In the genomic region with DNA sequence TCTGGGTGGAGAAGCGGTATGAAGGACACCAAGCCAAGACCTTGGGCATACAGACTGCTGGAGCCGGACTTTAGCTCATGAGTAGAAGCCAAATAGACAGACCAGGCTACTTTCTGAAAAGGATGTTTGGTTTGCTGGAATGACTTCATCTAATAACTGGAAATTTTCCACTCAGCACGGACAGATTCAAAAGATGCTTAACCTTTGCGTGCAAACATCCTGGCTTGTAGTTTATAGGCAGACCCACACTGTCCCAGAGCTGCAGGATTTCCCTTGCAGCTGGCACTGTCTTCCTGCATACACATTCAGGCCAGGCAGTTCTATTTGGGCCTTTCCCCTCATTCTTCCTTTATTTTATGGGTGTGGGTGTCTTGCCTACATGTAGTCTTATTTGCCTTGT, we compare ENCODE assay signal across 19 mouse cellular contexts. TPM values are rescaled to one million over a fixed set of nuclear protein-coding genes. Genes with fewer than 3 reads are reported as not detected.
DNase-seq lines count a peak whose midpoint lies in the region; ATAC-seq and TF ChIP-seq lines count a peak whose summit lies in the region.
"Had no signal": no experiment of that assay in that cellular context is flagged by ENCODE, and none has a peak within 500 bp of the region (broad histone marks: within the 10 kb centered on the region; RNA-seq: fewer than 3 reads in every experiment).

No protein-coding gene starts in this region.

- peaks cover 2% of the 10 kb centered on the region for H3K4me1 ChIP-seq in heart, embryonic 16.5 days (ENCODE audit: control insufficient read depth, insufficient read depth, low read length)
- no peaks in the 10 kb centered on the region for H3K4me1 ChIP-seq in lung, embryonic 14.5 days (ENCODE audit: insufficient read depth)
- H3K4me1 ChIP-seq in stomach, embryonic 16.5 days (ENCODE audit: control insufficient read depth, insufficient read depth, low read length), result no peaks in the 10 kb centered on the region
- no peaks in the 10 kb centered on the region for H3K4me1 ChIP-seq in intestine, embryonic 15.5 days (replicated peaks)
- H3K4me1 ChIP-seq: embryonic facial prominence, embryonic 15.5 days; neural tube, embryonic 12.5 days had no signal

- H3K27me3 ChIP-seq in heart, embryonic 16.5 days (ENCODE audit: control insufficient read depth, insufficient read depth, low read length), result no peaks in the 10 kb centered on the region
- H3K27me3 ChIP-seq in lung, embryonic 14.5 days (ENCODE audit: insufficient read depth, low read length), result no peaks in the 10 kb centered on the region
- H3K27me3 ChIP-seq in stomach, embryonic 16.5 days (ENCODE audit: control insufficient read depth, insufficient read depth, low read length), result no peaks in the 10 kb centered on the region
- no peaks in the 10 kb centered on the region for H3K27me3 ChIP-seq in intestine, embryonic 15.5 days (replicated peaks)
- H3K27me3 ChIP-seq: CH12.LX; embryonic facial prominence, embryonic 15.5 days; liver, embryonic 15.5 days; neural tube, embryonic 12.5 days had no signal

- no peak for TF ChIP-seq CTCF in lung, embryonic 14.5 days (IDR thresholded peaks at IDR 0.05; ENCODE audit: low read depth)

- WGBS in heart, embryonic 16.5 days, result 73% methylated on average over 4 of the region's 4 CpGs
- WGBS in lung, embryonic 14.5 days, result 62% methylated on average over 4 of the region's 4 CpGs
- 77% methylated on average over 4 of the region's 4 CpGs for WGBS in stomach, embryonic 16.5 days
- WGBS in intestine, embryonic 15.5 days, result 78% methylated on average over 4 of the region's 4 CpGs

- H3K9me3 ChIP-seq in heart, embryonic 16.5 days (replicated peaks; ENCODE audit: control insufficient read depth, low read length), result no peaks in the 10 kb centered on the region
- no peaks in the 10 kb centered on the region for H3K9me3 ChIP-seq in lung, embryonic 14.5 days (ENCODE audit: low read depth, low read length)
- no peaks in the 10 kb centered on the region for H3K9me3 ChIP-seq in stomach, embryonic 16.5 days (replicated peaks; ENCODE audit: control insufficient read depth, low read length)
- no peaks in the 10 kb centered on the region for H3K9me3 ChIP-seq in intestine, embryonic 15.5 days
- H3K9me3 ChIP-seq: embryonic facial prominence, embryonic 15.5 days; liver, embryonic 15.5 days; neural tube, embryonic 12.5 days had no signal

- DNase-seq in adrenal gland, adult 2 months, result peak; percentile 23
- no peak for DNase-seq in adrenal gland, postnatal 10 days
- no peak for DNase-seq in heart, adult 8-10 months (ENCODE audit: low spot score)
- DNase-seq in lung, embryonic 14.5 days, result peak; percentile 54
- no peak for DNase-seq in lung, postnatal 14 days
- DNase-seq: cerebellum, adult 11 months had no signal

- no peak overlapping the region for H3K4me2 ChIP-seq in heart, embryonic 16.5 days (ENCODE audit: low read depth, low read length)
- H3K4me2 ChIP-seq in lung, embryonic 14.5 days, result no peak overlapping the region
- H3K4me2 ChIP-seq in stomach, embryonic 16.5 days (ENCODE audit: low read depth, low read length), result no peak overlapping the region
- no peak overlapping the region for H3K4me2 ChIP-seq in intestine, embryonic 15.5 days (replicated peaks)
- H3K4me2 ChIP-seq: embryonic facial prominence, embryonic 15.5 days; liver, embryonic 15.5 days; neural tube, embryonic 12.5 days had no signal

- no peaks in the 10 kb centered on the region for H3K36me3 ChIP-seq in heart, embryonic 16.5 days (ENCODE audit: control insufficient read depth, insufficient read depth)
- H3K36me3 ChIP-seq in lung, embryonic 14.5 days (ENCODE audit: insufficient read depth), result no peaks in the 10 kb centered on the region
- no peaks in the 10 kb centered on the region for H3K36me3 ChIP-seq in stomach, embryonic 16.5 days (ENCODE audit: control insufficient read depth, insufficient read depth, low read length)
- no peaks in the 10 kb centered on the region for H3K36me3 ChIP-seq in intestine, embryonic 15.5 days
- H3K36me3 ChIP-seq: embryonic facial prominence, embryonic 15.5 days; liver, embryonic 15.5 days; neural tube, embryonic 12.5 days had no signal

- no peak overlapping the region for H3K4me3 ChIP-seq in heart, embryonic 16.5 days (ENCODE audit: low read length)
- no peak overlapping the region for H3K4me3 ChIP-seq in lung, embryonic 14.5 days (ENCODE audit: low read depth, low read length)
- H3K4me3 ChIP-seq in stomach, embryonic 16.5 days (replicated peaks; ENCODE audit: low read length), result no peak overlapping the region
- H3K4me3 ChIP-seq in intestine, embryonic 15.5 days (replicated peaks), result no peak overlapping the region
- H3K4me3 ChIP-seq: embryonic facial prominence, embryonic 15.5 days; layer of hippocampus, adult 2 months; liver, embryonic 15.5 days; neural tube, embryonic 12.5 days had no signal

- ATAC-seq in heart, embryonic 16.5 days (replicated peaks; ENCODE audit: extremely low read depth, insufficient read depth, low FRiP score), result no peak
- ATAC-seq in lung, embryonic 14.5 days (ENCODE audit: insufficient read depth), result no peak
- no peak for ATAC-seq in stomach, embryonic 16.5 days (ENCODE audit: insufficient read depth, low FRiP score)
- ATAC-seq in intestine, embryonic 15.5 days, result no peak
- ATAC-seq: inflammation-experienced regulatory T-cells, adult 6 months had no signal

- H3K9ac ChIP-seq in heart, embryonic 16.5 days (ENCODE audit: low read length), result no peak overlapping the region
- no peak overlapping the region for H3K9ac ChIP-seq in lung, embryonic 14.5 days
- no peak overlapping the region for H3K9ac ChIP-seq in stomach, embryonic 16.5 days (ENCODE audit: low read length)
- no peak overlapping the region for H3K9ac ChIP-seq in intestine, embryonic 15.5 days
- H3K9ac ChIP-seq: embryonic facial prominence, embryonic 15.5 days; liver, embryonic 15.5 days; neural tube, embryonic 12.5 days had no signal

- H3K27ac ChIP-seq in heart, embryonic 16.5 days (ENCODE audit: low read length), result peak overlapping the region; percentile 49
- peak overlapping the region; percentile 59 for H3K27ac ChIP-seq in lung, embryonic 14.5 days (ENCODE audit: low read depth)
- H3K27ac ChIP-seq in stomach, embryonic 16.5 days (ENCODE audit: low read length), result peak overlapping the region; percentile 43; the same call in 1 of the 2 replicates
- no peak overlapping the region for H3K27ac ChIP-seq in intestine, embryonic 15.5 days
- H3K27ac ChIP-seq: layer of hippocampus, adult 2 months; liver, embryonic 15.5 days; neural tube, embryonic 12.5 days had no signal

RNA-seq across cellular contexts. Expression of a gene that starts 27.4 kb away (rescaled TPM):
- total RNA-seq in adrenal gland, adult 2 months (2021), result 10 to 100 TPM in 1 of 2 experiments, 1 to 10 TPM in 1; 8.0 to 15.4 TPM
- 29.9 and 33.1 TPM in 2 replicates for polyA plus RNA-seq in adrenal gland, adult 2 months (2012; rRNA removed)
- total RNA-seq in adrenal gland, postnatal 10 days (2021), result 10 to 100 TPM; 10.8 to 11.2 TPM
- polyA plus RNA-seq in heart, embryonic 16.5 days (2015; fragmentation: Nextera tagmentation; extraction: Ambion mirVana), result 21.7 and 26.3 TPM in 2 replicates
- total RNA-seq in heart, adult 8-10 months (2022), result 10 to 100 TPM in 3 of 4 experiments, 1 to 10 TPM in 1; 9.1 to 12.9 (median 12.4) TPM
- 29.0 and 33.9 TPM in 2 replicates for polyA plus RNA-seq in lung, embryonic 14.5 days (2014; fragmentation: Nextera tagmentation; extraction: Ambion mirVana)
- 27.0 and 28.7 TPM in 2 replicates for polyA plus RNA-seq in stomach, embryonic 16.5 days (2015; fragmentation: Nextera tagmentation; extraction: Ambion mirVana)
- polyA plus RNA-seq in intestine, embryonic 15.5 days (2015; fragmentation: Nextera tagmentation; extraction: Ambion mirVana), result 27.4 and 29.4 TPM in 2 replicates

RNA-seq across cellular contexts. Expression of a gene that starts 27.5 kb away (rescaled TPM):
- 10 to 100 TPM; 30.8 to 35.5 TPM for total RNA-seq in adrenal gland, adult 2 months (2021)
- polyA plus RNA-seq in adrenal gland, adult 2 months (2012; rRNA removed), result 27.6 and 40.0 TPM in 2 replicates
- total RNA-seq in adrenal gland, postnatal 10 days (2021), result 10 to 100 TPM; 34.1 to 35.0 TPM
- polyA plus RNA-seq in heart, embryonic 16.5 days (2015; fragmentation: Nextera tagmentation; extraction: Ambion mirVana), result 63.6 and 73.0 TPM in 2 replicates
- total RNA-seq in heart, adult 8-10 months (2022), result 10 to 100 TPM; 17.3 to 20.2 (median 20.0) TPM
- polyA plus RNA-seq in lung, embryonic 14.5 days (2014; fragmentation: Nextera tagmentation; extraction: Ambion mirVana), result 105 and 111 TPM in 2 replicates
- 74.6 and 80.1 TPM in 2 replicates for polyA plus RNA-seq in stomach, embryonic 16.5 days (2015; fragmentation: Nextera tagmentation; extraction: Ambion mirVana)
- polyA plus RNA-seq in intestine, embryonic 15.5 days (2015; fragmentation: Nextera tagmentation; extraction: Ambion mirVana), result 107 and 109 TPM in 2 replicates

RNA-seq across cellular contexts. Expression of a gene that starts 38.3 kb away (rescaled TPM):
- total RNA-seq in adrenal gland, adult 2 months (2021), result 1 to 10 TPM; 4.1 to 6.3 TPM
- polyA plus RNA-seq in adrenal gland, adult 2 months (2012; rRNA removed), result 13.4 and 14.1 TPM in 2 replicates
- total RNA-seq in adrenal gland, postnatal 10 days (2021), result 10 to 100 TPM; 11.0 to 16.4 TPM
- 18.1 and 20.5 TPM in 2 replicates for polyA plus RNA-seq in heart, embryonic 16.5 days (2015; fragmentation: Nextera tagmentation; extraction: Ambion mirVana)
- 1 to 10 TPM; 3.5 to 4.6 (median 3.5) TPM for total RNA-seq in heart, adult 8-10 months (2022)
- 37.6 and 42.6 TPM in 2 replicates for polyA plus RNA-seq in lung, embryonic 14.5 days (2014; fragmentation: Nextera tagmentation; extraction: Ambion mirVana)
- 17.6 and 21.9 TPM in 2 replicates for polyA plus RNA-seq in stomach, embryonic 16.5 days (2015; fragmentation: Nextera tagmentation; extraction: Ambion mirVana)
- polyA plus RNA-seq in intestine, embryonic 15.5 days (2015; fragmentation: Nextera tagmentation; extraction: Ambion mirVana), result 13.7 and 13.8 TPM in 2 replicates

RNA-seq across cellular contexts. Expression of a gene that starts 47.9 kb away (rescaled TPM):
- total RNA-seq in adrenal gland, adult 2 months (2021), result 10 to 100 TPM; 50.4 to 57.5 TPM
- 15.0 and 20.6 TPM in 2 replicates for polyA plus RNA-seq in adrenal gland, adult 2 months (2012; rRNA removed)
- total RNA-seq in adrenal gland, postnatal 10 days (2021), result 10 to 100 TPM; 47.5 to 50.3 TPM
- polyA plus RNA-seq in heart, embryonic 16.5 days (2015; fragmentation: Nextera tagmentation; extraction: Ambion mirVana), result 23.9 and 26.5 TPM in 2 replicates
- total RNA-seq in heart, adult 8-10 months (2022), result 10 to 100 TPM; 22.8 to 27.3 (median 25.2) TPM
- polyA plus RNA-seq in lung, embryonic 14.5 days (2014; fragmentation: Nextera tagmentation; extraction: Ambion mirVana), result 38.2 and 39.8 TPM in 2 replicates
- 38.0 and 38.7 TPM in 2 replicates for polyA plus RNA-seq in stomach, embryonic 16.5 days (2015; fragmentation: Nextera tagmentation; extraction: Ambion mirVana)
- 33.8 and 38.3 TPM in 2 replicates for polyA plus RNA-seq in intestine, embryonic 15.5 days (2015; fragmentation: Nextera tagmentation; extraction: Ambion mirVana)

RNA-seq across cellular contexts. Expression of a gene that starts 52.6 kb away (rescaled TPM):
- total RNA-seq in adrenal gland, adult 2 months (2021), result not detected
- polyA plus RNA-seq in adrenal gland, adult 2 months (2012; rRNA removed), result not detected in 2 replicates
- not detected for total RNA-seq in adrenal gland, postnatal 10 days (2021)
- polyA plus RNA-seq in heart, embryonic 16.5 days (2015; fragmentation: Nextera tagmentation; extraction: Ambion mirVana), result 0.47 and 1.1 TPM in 2 replicates
- not detected for total RNA-seq in heart, adult 8-10 months (2022)
- polyA plus RNA-seq in lung, embryonic 14.5 days (2014; fragmentation: Nextera tagmentation; extraction: Ambion mirVana), result not detected in 2 replicates
- polyA plus RNA-seq in stomach, embryonic 16.5 days (2015; fragmentation: Nextera tagmentation; extraction: Ambion mirVana), result 0.14 TPM in 1 of 2 replicates, not detected in the other
- 0.30 and 0.34 TPM in 2 replicates for polyA plus RNA-seq in intestine, embryonic 15.5 days (2015; fragmentation: Nextera tagmentation; extraction: Ambion mirVana)
- total RNA-seq: CH12.LX; gastrocnemius, postnatal 4 days; layer of hippocampus, adult 2 months; left cerebral cortex, adult 18-20 months; midbrain, postnatal 0 days had no signal
- polyA plus RNA-seq: hindbrain, embryonic 11.5 days; midbrain, postnatal 0 days; neural tube, embryonic 12.5 days had no signal

Comparison
In these comparisons a context has a peak if more than half of its experiments do, and no peak if none do; other contexts are left out.
1. DNase-seq: peak in adrenal gland, adult 2 months (single experiment) and lung, embryonic 14.5 days (single experiment); none in adrenal gland, postnatal 10 days (single experiment), heart, adult 8-10 months (single experiment) and lung, postnatal 14 days (single experiment).